16 mouse cellular contexts compared by ENCODE assay signal in genomic region chr2:163273815-163274214, GRCm38 (mm10).
DNase-seq lines count a peak whose midpoint lies in the region; ATAC-seq and TF ChIP-seq lines count a peak whose summit lies in the region.
"Had no signal": no experiment of that assay in that cellular context is flagged by ENCODE, and none has a peak within 500 bp of the region (broad histone marks: within the 10 kb centered on the region; RNA-seq: fewer than 3 reads in every experiment).

No protein-coding gene starts in this region.

- no peaks in the 10 kb centered on the region for H3K27me3 ChIP-seq in testis, adult 2 months (ENCODE audit: control insufficient read depth, insufficient read depth, low read length)
- H3K27me3 ChIP-seq: hindbrain, embryonic 15.5 days; stomach, embryonic 15.5 days had no signal

- no peak for TF ChIP-seq POLR2A in testis, adult 2 months (IDR thresholded peaks at IDR 0.05; ENCODE audit: control insufficient read depth, low read depth, low read length)

- H3K4me1 ChIP-seq in testis, adult 2 months (ENCODE audit: control insufficient read depth, insufficient read depth, low read length), result no peaks in the 10 kb centered on the region

- no peaks in the 10 kb centered on the region for H3K36me3 ChIP-seq in testis, adult 2 months (ENCODE audit: control insufficient read depth, insufficient read depth, low read length)
- H3K36me3 ChIP-seq: embryonic facial prominence, embryonic 13.5 days; hindbrain, embryonic 15.5 days; limb, embryonic 13.5 days; stomach, embryonic 15.5 days had no signal

- H3K4me3 ChIP-seq in gastrocnemius, adult 2 months, result no peak overlapping the region
- no peak overlapping the region for H3K4me3 ChIP-seq in layer of hippocampus, adult 2 months
- no peak overlapping the region for H3K4me3 ChIP-seq in testis, adult 2 months (ENCODE audit: control insufficient read depth, low read depth, low read length)
- H3K4me3 ChIP-seq: embryonic facial prominence, embryonic 13.5 days; hindbrain, embryonic 15.5 days; limb, embryonic 13.5 days; myocyte; stomach, embryonic 15.5 days had no signal

- ATAC-seq in megakaryocyte progenitor cell, adult 5-6 weeks (replicated peaks; ENCODE audit: poor library complexity), result 0 out of 2 replicates have a peak, but pooled peaks have one; percentile 39

- intact Hi-C loops in gastrocnemius, adult 2 months (cut with DNase I), result loop anchor here (2.0 to 5.0 kb wide), 2 partner anchors 53 to 127 kb away; no protein-coding TSS in a partner anchor

- DNase-seq in gastrocnemius, adult 2 months, result peak; percentile 32
- no peak for DNase-seq in gastrocnemius, adult 8-10 months (ENCODE audit: low spot score in 2 of 2)
- DNase-seq in layer of hippocampus, adult 2 months (ENCODE audit: low spot score in 2 of 2), result no peak
- DNase-seq in layer of hippocampus, postnatal 14 days (ENCODE audit: low spot score in 2 of 2), result no peak
- DNase-seq in testis, postnatal 14 days (ENCODE audit: low spot score), result no peak
- no peak for DNase-seq in cerebellum, adult 11-12 months
- DNase-seq: B cell, adult 2 months; lung, postnatal 10 days; spleen, adult 18-20 months had no signal

- no peak overlapping the region for H3K27ac ChIP-seq in gastrocnemius, adult 2 months
- H3K27ac ChIP-seq in layer of hippocampus, adult 2 months, result no peak overlapping the region
- no peak overlapping the region for H3K27ac ChIP-seq in testis, adult 2 months (ENCODE audit: control insufficient read depth, insufficient read depth, low read depth, low read length)
- H3K27ac ChIP-seq: embryonic facial prominence, embryonic 13.5 days; hindbrain, embryonic 15.5 days; limb, embryonic 13.5 days; stomach, embryonic 15.5 days had no signal

- peak; percentile 66 for TF ChIP-seq CTCF in gastrocnemius, adult 2 months (IDR thresholded peaks at IDR 0.05)
- peak; percentile 68 for TF ChIP-seq CTCF in layer of hippocampus, adult 2 months (conservative IDR thresholded peaks at IDR 0.05)
- TF ChIP-seq CTCF in testis, adult 2 months (IDR thresholded peaks at IDR 0.05; ENCODE audit: control insufficient read depth, insufficient read depth, insufficient replicate concordance, low read depth, low read length), result peak; percentile 18; the same call in 1 of the 2 replicates

Comparison
In these comparisons a context has a peak if more than half of its experiments do, and no peak if none do; other contexts are left out.
1. CTCF ChIP-seq: peak in every context shown above with its lines; median percentile 68 in layer of hippocampus, adult 2 months; 66 in gastrocnemius, adult 2 months; 18 in testis, adult 2 months.